Mouse (Mus musculus): ENCODE data around the gene 5430403G16Rik. TPM values are rescaled to one million over a fixed set of nuclear protein-coding genes. Genes with fewer than 3 reads are reported as not detected.
"Not testable (repeated sequence)": the region's sequence is repeated elsewhere in the genome, so short reads cannot be mapped to it uniquely, and the experiment has no call there.

5430403G16Rik gene
- 0.05 and 0.06 TPM in 2 replicates for polyA plus RNA-seq (2012)

- TF ChIP-seq GATA1 (IDR thresholded peaks at IDR 0.05; ENCODE audit: low read length), result not testable (repeated sequence)
These were observed at the start of gene 5430403G16Rik for GRCm38 (mm10) chr5:109690537-109691201. TSS of gene 5430403G16Rik (minus strand) at chr5:109691041.

DNA sequence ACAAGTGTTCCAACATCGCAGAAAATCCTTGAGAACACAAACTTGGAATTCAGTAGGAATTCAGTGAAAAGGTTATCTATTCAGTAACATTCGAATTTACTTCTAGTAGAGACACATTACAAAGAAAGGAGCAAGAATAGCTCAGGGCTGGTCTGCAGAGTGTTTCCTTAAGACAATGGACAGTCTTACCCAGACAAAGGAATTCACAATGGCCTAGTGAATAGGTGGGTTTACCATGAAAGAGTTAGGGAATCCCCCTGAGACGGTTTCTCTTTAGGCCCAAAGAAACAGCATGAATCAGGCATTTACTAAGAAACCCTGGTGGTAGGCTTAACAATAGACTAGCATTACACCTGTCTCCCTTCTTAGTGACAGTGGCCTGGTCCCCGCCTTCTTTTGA, 7.9 kb downstream of the 5430403G16Rik start:
- no peak for TF ChIP-seq GATA1 (IDR thresholded peaks at IDR 0.05; ENCODE audit: low read length)

Other genes with a start within 250 kb of the 5430403G16Rik start
- 30.6 and 41.9 TPM in 2 replicates for gene Crlf2, start 132.0 kb downstream of the 5430403G16Rik start, polyA plus RNA-seq (2012)
- gene 4930522L14Rik, start 60.8 kb upstream of the 5430403G16Rik start, polyA plus RNA-seq (2012), result 0.09 and 0.31 TPM in 2 replicates
- 0.13 and 0.26 TPM in 2 replicates for gene Gm15446, start 232.4 kb upstream of the 5430403G16Rik start, polyA plus RNA-seq (2012)